Mouse (Mus musculus): ENCODE measurements around the gene Cyp2c39. TPM values are rescaled to one million over a fixed set of nuclear protein-coding genes. Genes with fewer than 3 reads are reported as not detected.
"Not testable (repeated sequence)": the region's sequence is repeated elsewhere in the genome, so short reads cannot be mapped to it uniquely, and the experiment has no call there.

The Cyp2c39 gene
- polyA plus RNA-seq (2012; rRNA removed) = not detected in 2 replicates
- not detected in 2 replicates for polyA plus RNA-seq (2014; fragmentation: Nextera tagmentation; extraction: Ambion mirVana)

DNA sequence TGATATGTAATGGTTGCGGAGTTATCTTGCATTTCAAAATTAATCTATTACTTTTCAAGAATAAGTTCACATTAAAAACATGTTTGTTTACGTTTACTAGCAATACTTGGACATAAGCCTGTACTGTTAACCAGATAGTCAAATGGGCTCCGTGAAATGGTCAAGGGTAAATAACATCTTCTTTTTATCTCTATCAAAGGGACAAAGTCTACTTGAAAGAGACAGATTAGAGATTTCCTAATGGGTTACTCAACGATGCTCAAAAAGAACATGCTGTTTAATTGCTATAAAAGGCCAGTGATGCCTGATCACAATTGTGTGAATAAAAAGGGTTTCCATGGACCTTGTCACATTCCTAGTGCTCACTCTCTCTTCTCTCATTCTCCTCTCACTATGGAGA lies at the start of gene Cyp2c39:
Cyp2c39 (plus strand) TSS at position 329 of the 400 bp plus-strand sequence.
- 79% methylated on average over 4 of the region's 4 CpGs for WGBS
- no peak for TF ChIP-seq POLR2A (IDR thresholded peaks at IDR 0.05; ENCODE audit: borderline replicate concordance, extremely low read depth, insufficient read depth, insufficient read length)
- Histone ChIP-seq H3K27me3 (ENCODE audit: control insufficient read depth, insufficient read depth, low read length) (no peaks in the 10 kb centered on the region), H3K9ac (ENCODE audit: low read depth, low read length, severe bottlenecking) (no peak within 1 kb of the TSS), H3K27ac (replicated peaks; ENCODE audit: low read depth, low read length) (no peak within 1 kb of the TSS), H3K4me1 (ENCODE audit: control insufficient read depth, insufficient read depth, low read length) (no peaks in the 10 kb centered on the region), H3K9me3 (ENCODE audit: control insufficient read depth, low read length) (peaks cover 7% of the 10 kb centered on the region; the same call in 1 of the 2 replicates), H3K4me2 (replicated peaks; ENCODE audit: low read depth, low read length, severe bottlenecking) (no peak within 1 kb of the TSS), H3K36me3 (ENCODE audit: control insufficient read depth, insufficient read depth, low read length) (no peaks in the 10 kb centered on the region), H3K4me3 (replicated peaks; ENCODE audit: low read length) (no peak within 1 kb of the TSS)
- ATAC-seq (ENCODE audit: low FRiP score, low read depth) (no peak), DNase-seq (ENCODE audit: low spot score) (no peak)

- H3K4me3 ChIP-seq (replicated peaks; ENCODE audit: low read length) = no peak within 1 kb of the TSS
- 82% methylated on average over 1 of the region's 1 CpGs for WGBS
- H3K4me2 ChIP-seq (replicated peaks; ENCODE audit: low read depth, low read length, severe bottlenecking) = no peak within 1 kb of the TSS
- no peak for DNase-seq (ENCODE audit: low spot score)
- H3K36me3 ChIP-seq (ENCODE audit: control insufficient read depth, insufficient read depth, low read length) = no peaks in the 10 kb centered on the region
- no peaks in the 10 kb centered on the region for H3K4me1 ChIP-seq (ENCODE audit: control insufficient read depth, insufficient read depth, low read length)
- no peaks in the 10 kb centered on the region for H3K27me3 ChIP-seq (ENCODE audit: control insufficient read depth, insufficient read depth, low read length)
- no peak for ATAC-seq (ENCODE audit: low FRiP score, low read depth)
- H3K27ac ChIP-seq (replicated peaks; ENCODE audit: low read depth, low read length) = no peak within 1 kb of the TSS
- H3K9me3 ChIP-seq (ENCODE audit: control insufficient read depth, low read length) = no peaks in the 10 kb centered on the region
- no peak for TF ChIP-seq POLR2A (IDR thresholded peaks at IDR 0.05; ENCODE audit: borderline replicate concordance, extremely low read depth, insufficient read depth, insufficient read length)
- no peak within 1 kb of the TSS for H3K9ac ChIP-seq (ENCODE audit: low read depth, low read length, severe bottlenecking)
Observed at GRCm38 (mm10) chr19:39462941-39463340, 47.7 kb upstream of the Cyp2c39 start, which contains the start of gene Cyp2c38. Cyp2c38 (minus strand) TSS chr19:39463075.

GRCm38 (mm10) chr19:39463923-39464322 lies 46.7 kb upstream of the Cyp2c39 start:
- Histone ChIP-seq H3K4me3 (replicated peaks; ENCODE audit: low read length) (no peak overlapping the region), H3K27me3 (ENCODE audit: control insufficient read depth, insufficient read depth, low read length) (no peaks in the 10 kb centered on the region), H3K27ac (replicated peaks; ENCODE audit: low read depth, low read length) (no peak overlapping the region), H3K36me3 (ENCODE audit: control insufficient read depth, insufficient read depth, low read length) (no peaks in the 10 kb centered on the region), H3K4me2 (replicated peaks; ENCODE audit: low read depth, low read length, severe bottlenecking) (no peak overlapping the region), H3K4me1 (ENCODE audit: control insufficient read depth, insufficient read depth, low read length) (no peaks in the 10 kb centered on the region), H3K9ac (ENCODE audit: low read depth, low read length, severe bottlenecking) (no peak overlapping the region), H3K9me3 (ENCODE audit: control insufficient read depth, low read length) (no peaks in the 10 kb centered on the region)
- DNase-seq (ENCODE audit: low spot score) (no peak), ATAC-seq (ENCODE audit: low FRiP score, low read depth) (no peak)
- no peak for TF ChIP-seq POLR2A (IDR thresholded peaks at IDR 0.05; ENCODE audit: borderline replicate concordance, extremely low read depth, insufficient read depth, insufficient read length)

- H3K27ac ChIP-seq (replicated peaks; ENCODE audit: low read depth, low read length); H3K9ac ChIP-seq (ENCODE audit: low read depth, low read length, severe bottlenecking); H3K36me3 ChIP-seq (ENCODE audit: control insufficient read depth, insufficient read depth, low read length); H3K4me3 ChIP-seq (replicated peaks; ENCODE audit: low read length); H3K27me3 ChIP-seq (ENCODE audit: control insufficient read depth, insufficient read depth, low read length); DNase-seq (ENCODE audit: low spot score); H3K9me3 ChIP-seq (ENCODE audit: control insufficient read depth, low read length); H3K4me1 ChIP-seq (ENCODE audit: control insufficient read depth, insufficient read depth, low read length); ATAC-seq (ENCODE audit: low FRiP score, low read depth); H3K4me2 ChIP-seq (replicated peaks; ENCODE audit: low read depth, low read length, severe bottlenecking): not testable (repeated sequence)
- 86% methylated on average over 1 of the region's 1 CpGs for WGBS
Observed at GRCm38 (mm10) chr19:39483961-39484360, 26.7 kb upstream of the Cyp2c39 start.

DNA sequence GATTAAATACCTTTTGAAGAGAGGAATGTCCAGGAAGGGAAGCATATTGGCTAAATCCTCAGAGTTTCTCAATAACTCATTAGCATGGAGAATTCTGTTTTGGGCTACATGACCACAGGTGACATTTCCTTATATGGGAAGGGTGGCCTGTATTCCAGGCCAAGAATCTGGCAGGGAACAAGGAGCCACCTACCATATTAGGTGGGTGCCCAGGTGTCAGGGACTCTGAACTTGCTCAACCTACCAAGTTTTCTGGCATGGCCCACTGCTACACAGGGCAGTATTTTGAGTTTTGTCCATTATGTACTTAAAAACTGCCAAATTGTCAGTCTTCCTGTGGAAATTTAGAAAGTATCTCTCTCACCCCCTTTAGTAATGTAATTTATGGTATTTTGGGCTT lies 4.3 kb upstream of the Cyp2c39 start:
- no peak for TF ChIP-seq POLR2A (IDR thresholded peaks at IDR 0.05; ENCODE audit: borderline replicate concordance, extremely low read depth, insufficient read depth, insufficient read length)
- ATAC-seq (ENCODE audit: low FRiP score, low read depth) = no peak
- no peaks in the 10 kb centered on the region for H3K4me1 ChIP-seq (ENCODE audit: control insufficient read depth, insufficient read depth, low read length)

DNA sequence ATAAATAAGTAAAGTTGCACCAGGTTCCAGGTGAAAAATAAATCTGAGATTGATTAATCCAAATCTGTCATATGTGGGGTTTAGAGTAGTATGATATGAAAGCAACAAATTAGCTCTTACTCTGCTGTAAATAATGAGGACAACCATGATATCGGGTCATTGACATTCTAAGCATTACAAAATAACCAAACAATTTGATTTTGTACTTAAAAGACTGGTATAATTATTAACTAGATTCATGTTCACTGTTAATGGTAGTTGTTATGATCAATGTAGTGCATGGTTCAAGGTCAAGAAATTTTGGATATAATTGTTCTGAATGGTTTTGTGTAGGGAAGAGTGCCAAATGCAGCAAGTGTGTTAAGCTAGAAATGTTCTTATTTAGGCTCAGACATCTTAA lies 1.1 kb upstream of the Cyp2c39 start:
- Histone ChIP-seq H3K9ac (ENCODE audit: low read depth, low read length, severe bottlenecking) (no peak overlapping the region), H3K4me1 (ENCODE audit: control insufficient read depth, insufficient read depth, low read length) (no peaks in the 10 kb centered on the region), H3K27me3 (ENCODE audit: control insufficient read depth, insufficient read depth, low read length) (no peaks in the 10 kb centered on the region), H3K36me3 (ENCODE audit: control insufficient read depth, insufficient read depth, low read length) (no peaks in the 10 kb centered on the region), H3K4me2 (replicated peaks; ENCODE audit: low read depth, low read length, severe bottlenecking) (no peak overlapping the region), H3K4me3 (replicated peaks; ENCODE audit: low read length) (no peak overlapping the region), H3K9me3 (ENCODE audit: control insufficient read depth, low read length) (peaks cover 7% of the 10 kb centered on the region; the same call in 1 of the 2 replicates), H3K27ac (replicated peaks; ENCODE audit: low read depth, low read length) (no peak overlapping the region)
- TF ChIP-seq POLR2A (IDR thresholded peaks at IDR 0.05; ENCODE audit: borderline replicate concordance, extremely low read depth, insufficient read depth, insufficient read length) = no peak
- DNase-seq (ENCODE audit: low spot score) = no peak
- 76% methylated on average over 1 of the region's 1 CpGs for WGBS
- ATAC-seq (ENCODE audit: low FRiP score, low read depth) = no peak

More for the DNA sequence above, 4.3 kb upstream of the Cyp2c39 start:
- no peak overlapping the region for H3K4me3 ChIP-seq (replicated peaks; ENCODE audit: low read length)
- no peak overlapping the region for H3K4me2 ChIP-seq (replicated peaks; ENCODE audit: low read depth, low read length, severe bottlenecking)
- no peak for DNase-seq (ENCODE audit: low spot score)
- peaks cover 7% of the 10 kb centered on the region; the same call in 1 of the 2 replicates for H3K9me3 ChIP-seq (ENCODE audit: control insufficient read depth, low read length)
- no peaks in the 10 kb centered on the region for H3K27me3 ChIP-seq (ENCODE audit: control insufficient read depth, insufficient read depth, low read length)
- H3K9ac ChIP-seq (ENCODE audit: low read depth, low read length, severe bottlenecking) = no peak overlapping the region
- no peak overlapping the region for H3K27ac ChIP-seq (replicated peaks; ENCODE audit: low read depth, low read length)
- no peaks in the 10 kb centered on the region for H3K36me3 ChIP-seq (ENCODE audit: control insufficient read depth, insufficient read depth, low read length)

Other genes with a start within 250 kb of the Cyp2c39 start
- gene Cyp2c29, start 241.5 kb upstream of the Cyp2c39 start, polyA plus RNA-seq (2012; rRNA removed) = not detected in 2 replicates
- not detected in 2 replicates for gene Cyp2c29, start 241.5 kb upstream of the Cyp2c39 start, polyA plus RNA-seq (2014; fragmentation: Nextera tagmentation; extraction: Ambion mirVana)
- gene Cyp2c38, start 47.8 kb upstream of the Cyp2c39 start, polyA plus RNA-seq (2012; rRNA removed) = not detected in 2 replicates
- gene Cyp2c38, start 47.8 kb upstream of the Cyp2c39 start, polyA plus RNA-seq (2014; fragmentation: Nextera tagmentation; extraction: Ambion mirVana) = not detected in 2 replicates
- gene Cyp2c67, start 138.2 kb downstream of the Cyp2c39 start, polyA plus RNA-seq (2012; rRNA removed) = not detected in 2 replicates
- not detected in 2 replicates for gene Cyp2c67, start 138.2 kb downstream of the Cyp2c39 start, polyA plus RNA-seq (2014; fragmentation: Nextera tagmentation; extraction: Ambion mirVana)
- gene Cyp2c68, start 230.2 kb downstream of the Cyp2c39 start, polyA plus RNA-seq (2012; rRNA removed) = 0.06 TPM in 1 of 2 replicates, not detected in the other
- not detected in 2 replicates for gene Cyp2c68, start 230.2 kb downstream of the Cyp2c39 start, polyA plus RNA-seq (2014; fragmentation: Nextera tagmentation; extraction: Ambion mirVana)